Mouse (Mus musculus) brain, embryonic 14.5 days (tissue): Measurements from ENCODE around the gene Arhgef3.

Source experiments
- CTCF ChIP-seq: fragments of 200-500 bp; IDR thresholded peaks from 2 replicates; pipeline ENCODE4 v1.5.1; 2012; ENCODE audit warnings: inconsistent platforms, mild to moderate bottlenecking, moderate library complexity, borderline replicate concordance; ENCODE audit not compliant: insufficient read depth, insufficient read length; ENCODE audit errors: extremely low read depth
- POLR2A ChIP-seq: fragments of 200-500 bp; IDR thresholded peaks from 2 replicates; pipeline ENCODE4 v1.6.1; 2012; ENCODE audit warnings: mild to moderate bottlenecking, inconsistent platforms, borderline replicate concordance; ENCODE audit not compliant: poor library complexity, insufficient read depth, insufficient read length, severe bottlenecking; ENCODE audit errors: extremely low read depth

GRCm38 (mm10) chr14:27185902-27186301 is 71.2 kb downstream of the Arhgef3 start:
- TF ChIP-seq CTCF, result no peak
- no peak for TF ChIP-seq POLR2A
